Mouse (Mus musculus) small intestine, adult 2 months (tissue): ENCODE measurements at regions not wholly inside any gene's neighbourhood (a gene's known extent, or its start where the extent isn't known, plus 50 kb on each side); places are given as distances from the start of the nearest gene placed in this dataset.

ENCODE experiments used
- CTCF ChIP-seq: fragments of 200-500 bp; IDR thresholded peaks from 2 replicates; pipeline ENCODE4 v1.5.1; 2012; ENCODE audit warnings: low read depth, mild to moderate bottlenecking, control low read depth, inconsistent platforms, low read length, moderate library complexity, mixed read lengths; ENCODE audit not compliant: insufficient replicate concordance, insufficient read length; ENCODE audit errors: extremely low read depth
- POLR2A ChIP-seq: fragments of 200-500 bp; IDR thresholded peaks from 2 replicates; pipeline ENCODE4 v1.6.1; 2012; ENCODE audit warnings: low read depth, mild to moderate bottlenecking, control low read depth, inconsistent platforms, low read length, moderate library complexity

DNA sequence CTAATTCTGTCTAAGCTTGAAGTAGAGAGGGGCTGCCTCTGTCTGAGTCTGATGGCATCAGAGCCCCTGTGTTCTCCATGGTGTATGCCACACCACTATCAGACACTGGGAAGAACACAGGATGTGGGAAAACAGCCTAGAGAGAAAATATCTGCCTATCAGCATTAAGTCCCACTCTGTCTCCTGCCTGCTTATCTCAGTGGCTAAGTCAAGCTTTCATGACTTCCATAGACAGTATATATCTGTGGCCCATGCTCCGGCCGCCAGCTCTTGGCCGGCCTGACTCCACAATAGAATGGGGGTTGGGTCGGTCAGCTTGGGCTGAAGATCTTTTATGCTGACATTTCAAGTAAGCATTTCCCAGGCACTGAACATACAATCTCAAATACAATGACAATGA, 92.0 kb upstream of the Sox9 start:
- TF ChIP-seq CTCF (no peak), POLR2A (no peak)
